Mouse (Mus musculus) ES-E14 (cell line): ENCODE measurements around the gene Kmt2b.

Experiments
- HCFC1 ChIP-seq: IDR thresholded peaks from 2 replicates; pipeline ENCODE4 v1.6.1; 2012; ENCODE audit warnings: low read length, inconsistent platforms, borderline replicate concordance; ENCODE audit not compliant: insufficient read depth
- MAFK ChIP-seq: IDR thresholded peaks from 2 replicates; pipeline ENCODE4 v1.6.1; 2014; ENCODE audit warnings: mild to moderate bottlenecking, low read depth, low read length, inconsistent platforms; ENCODE audit not compliant: insufficient read depth

- TF ChIP-seq HCFC1 = no peak
- TF ChIP-seq MAFK = no peak
Observed at GRCm38 (mm10) chr7:30614454-30614853, 25.9 kb upstream of the Kmt2b start.
